In the genomic region with DNA sequence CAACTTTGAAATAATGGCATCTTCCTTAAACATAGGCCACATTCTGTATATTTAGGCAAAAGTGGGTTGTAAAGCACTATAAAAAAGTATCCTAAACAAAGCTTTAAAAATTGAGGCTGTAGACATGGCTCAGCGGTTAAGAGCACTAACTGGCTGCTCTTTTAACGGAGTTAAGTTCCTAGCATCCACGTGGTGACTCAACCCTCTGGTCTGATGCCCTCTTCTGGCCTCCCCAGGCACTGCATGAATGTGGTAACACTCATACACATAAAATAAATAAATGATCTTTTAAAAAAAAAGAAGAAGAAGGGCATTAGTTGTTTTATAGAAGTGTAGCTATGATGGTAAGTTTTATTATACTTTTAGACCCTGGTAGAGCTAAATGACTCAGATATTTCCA, we compare ENCODE assay signal across 8 mouse cellular contexts. TPM values are rescaled to one million over a fixed set of nuclear protein-coding genes. Genes with fewer than 3 reads are reported as not detected.
DNase-seq lines count a peak whose midpoint lies in the region; ATAC-seq and TF ChIP-seq lines count a peak whose summit lies in the region.

No protein-coding gene starts in this region.

- peak; percentile 83 for TF ChIP-seq CTCF in bone marrow, adult 2 months (IDR thresholded peaks at IDR 0.05; ENCODE audit: control insufficient read depth, insufficient read depth, low read length)
- peak; percentile 78 for TF ChIP-seq CTCF in stomach, postnatal 0 days (IDR thresholded peaks at IDR 0.05; ENCODE audit: low read depth)

- H3K27ac ChIP-seq in neural tube, embryonic 15.5 days (replicated peaks) = no peak overlapping the region
- H3K27ac ChIP-seq in bone marrow, adult 2 months (ENCODE audit: control insufficient read depth, insufficient read depth, low read depth, low read length, poor library complexity) = no peak overlapping the region
- no peak overlapping the region for H3K27ac ChIP-seq in stomach, postnatal 0 days (replicated peaks)

- no peak overlapping the region for H3K4me3 ChIP-seq in neural tube, embryonic 15.5 days (replicated peaks)
- no peak overlapping the region for H3K4me3 ChIP-seq in bone marrow, adult 2 months (replicated peaks; ENCODE audit: control insufficient read depth, low read depth, low read length)
- no peak overlapping the region for H3K4me3 ChIP-seq in stomach, postnatal 0 days (ENCODE audit: low read depth, low read length)

- no peak for ATAC-seq in neural tube, embryonic 15.5 days (ENCODE audit: low FRiP score)
- ATAC-seq in stomach, postnatal 0 days (ENCODE audit: low FRiP score, low TSS enrichment) = no peak

- intact Hi-C loops in heart, postnatal 36 days (cut with DNase I) = loop anchor here (2.0 kb wide), 1 partner anchor 190 kb away; no protein-coding TSS in a partner anchor

- H3K9ac ChIP-seq in neural tube, embryonic 15.5 days (replicated peaks) = no peak overlapping the region
- no peak overlapping the region for H3K9ac ChIP-seq in stomach, postnatal 0 days (ENCODE audit: low read length)

- TF ChIP-seq POLR2A in bone marrow, adult 2 months (IDR thresholded peaks at IDR 0.05; ENCODE audit: borderline replicate concordance, control insufficient read depth, low read depth, low read length) = no peak

- H3K4me2 ChIP-seq in neural tube, embryonic 15.5 days = no peak overlapping the region
- H3K4me2 ChIP-seq in stomach, postnatal 0 days (replicated peaks; ENCODE audit: low read depth) = no peak overlapping the region

- H3K9me3 ChIP-seq in neural tube, embryonic 15.5 days (replicated peaks) = no peaks in the 10 kb centered on the region
- H3K9me3 ChIP-seq in stomach, postnatal 0 days (ENCODE audit: control insufficient read depth, low read length) = no peaks in the 10 kb centered on the region

- H3K27me3 ChIP-seq in neural tube, embryonic 15.5 days (replicated peaks) = no peaks in the 10 kb centered on the region
- no peaks in the 10 kb centered on the region for H3K27me3 ChIP-seq in stomach, postnatal 0 days (ENCODE audit: control insufficient read depth, insufficient read depth, low read length)

- DNase-seq in embryo, embryonic 10 days (ENCODE audit: low spot score) = peak; percentile 73
- no peak for DNase-seq in embryo, embryonic 9.5 days (ENCODE audit: extremely low spot score)
- peak; percentile 33 for DNase-seq in neural tube, embryonic 10.5 days (ENCODE audit: extremely low spot score, low spot score)
- DNase-seq in heart, postnatal 36 days = peak; percentile 49 to 71
- DNase-seq in lung, postnatal 14 days = peak; percentile 82
- DNase-seq in stomach, postnatal 0 days (ENCODE audit: low spot score) = peak; percentile 63

- no peak for TF ChIP-seq EP300 in stomach, postnatal 0 days (optimal IDR thresholded peaks at IDR 0.05)

- 35% methylated on average over 3 of the region's 3 CpGs for WGBS in neural tube, embryonic 15.5 days
- WGBS in bone marrow, adult 2 months = 8% methylated on average over 3 of the region's 3 CpGs
- 39% methylated on average over 3 of the region's 3 CpGs for WGBS in stomach, postnatal 0 days

- peaks cover 6% of the 10 kb centered on the region; the same call in 1 of the 2 replicates for H3K36me3 ChIP-seq in neural tube, embryonic 15.5 days
- no peaks in the 10 kb centered on the region for H3K36me3 ChIP-seq in stomach, postnatal 0 days (ENCODE audit: control insufficient read depth, insufficient read depth, low read length)

- H3K4me1 ChIP-seq in neural tube, embryonic 15.5 days = peaks cover 6% of the 10 kb centered on the region; the same call in 1 of the 2 replicates
- H3K4me1 ChIP-seq in bone marrow, adult 2 months (ENCODE audit: control insufficient read depth, insufficient read depth, low read length) = no peaks in the 10 kb centered on the region; the same call in 1 of the 2 replicates
- H3K4me1 ChIP-seq in stomach, postnatal 0 days (replicated peaks; ENCODE audit: control insufficient read depth, insufficient read depth) = no peaks in the 10 kb centered on the region

RNA-seq across cellular contexts. Expression of a gene that starts 7.6 kb away (rescaled TPM):
- 29.3 and 29.5 TPM in 2 replicates for polyA plus RNA-seq in neural tube, embryonic 15.5 days (2015; fragmentation: Nextera tagmentation; extraction: Ambion mirVana)
- 7.6 and 22.4 TPM in 2 replicates for polyA plus RNA-seq in bone marrow, adult 2 months (2011; ENCODE audit: insufficient read depth, insufficient read length, low replicate concordance, missing spikeins)
- total RNA-seq in heart, postnatal 36 days (2021) = 100 to 1,000 TPM; 130 to 142 TPM
- polyA plus RNA-seq in stomach, postnatal 0 days (2015; fragmentation: Nextera tagmentation; extraction: Ambion mirVana) = 13.6 and 14.2 TPM in 2 replicates
